Mouse (Mus musculus) erythroid progenitor cell, adult 5-6 weeks (primary cell): ENCODE measurements around the gene Fam189a1. TPM values are rescaled to one million over a fixed set of nuclear protein-coding genes. Genes with fewer than 3 reads are reported as not detected.

Source experiments
- ATAC-seq: replicated peaks from 2 replicates; pipeline ENCODE4 v1.8.0; 2016; ENCODE audit warnings: moderate number of reproducible peaks, mild to moderate bottlenecking, moderate TSS enrichment, inconsistent platforms; ENCODE audit not compliant: poor library complexity, low FRiP score, severe bottlenecking
- total RNA-seq, 2 experiments: library from RNA; stranded (forward) in 1 of 2; stranded (reverse) in 1 of 2; fragments of 150-400 nt in 1 of 2; fragments of 186-747, 209-891 nt in 1 of 2; gene quantifications; 2 replicates each; pipeline versions ENCODE4 v1.2.3 to v1.2.4; 2015 to 2017; ENCODE audit warnings: low replicate concordance in 2 of 2

The Fam189a1 gene
- total RNA-seq, 2 experiments from 2014 or later, result not detected

- no peak for ATAC-seq
Measured at GRCm38 (mm10) chr7:64847366-64847899, 308.9 kb downstream of the Fam189a1 start.

GRCm38 (mm10) chr7:64846061-64846460 lies 310.3 kb downstream of the Fam189a1 start:
- no peak for ATAC-seq

GRCm38 (mm10) chr7:64840946-64841659 lies 315.3 kb downstream of the Fam189a1 start:
- ATAC-seq, result no peak

GRCm38 (mm10) chr7:64840576-64840895 lies 315.8 kb downstream of the Fam189a1 start:
- no peak for ATAC-seq

GRCm38 (mm10) chr7:64839801-64840575 lies 316.4 kb downstream of the Fam189a1 start:
- no peak for ATAC-seq

GRCm38 (mm10) chr7:64839281-64839680 lies 317.1 kb downstream of the Fam189a1 start:
- no peak for ATAC-seq

- no peak for ATAC-seq
Measured at GRCm38 (mm10) chr7:64830214-64830995, 326.0 kb downstream of the Fam189a1 start.

GRCm38 (mm10) chr7:64821081-64821480 lies 335.3 kb downstream of the Fam189a1 start:
- ATAC-seq, result no peak

GRCm38 (mm10) chr7:64819683-64820082 lies 336.7 kb downstream of the Fam189a1 start:
- no peak for ATAC-seq

- no peak for ATAC-seq
Measured at GRCm38 (mm10) chr7:64808876-64809275, 347.5 kb downstream of the Fam189a1 start.

GRCm38 (mm10) chr7:64805100-64805499 lies 351.3 kb downstream of the Fam189a1 start:
- ATAC-seq, result no peak

- no peak for ATAC-seq
Measured at GRCm38 (mm10) chr7:64795554-64795953, 360.8 kb downstream of the Fam189a1 start.

- no peak for ATAC-seq
Measured at GRCm38 (mm10) chr7:64792031-64792430, 364.3 kb downstream of the Fam189a1 start.

- ATAC-seq, result no peak
Measured at GRCm38 (mm10) chr7:64791145-64791544, 365.2 kb downstream of the Fam189a1 start.

- no peak for ATAC-seq
Measured at GRCm38 (mm10) chr7:64785040-64785439, 371.3 kb downstream of the Fam189a1 start.

GRCm38 (mm10) chr7:64779501-64779900 lies 376.9 kb downstream of the Fam189a1 start:
- no peak for ATAC-seq

- no peak for ATAC-seq
Measured at GRCm38 (mm10) chr7:64776708-64777489, 379.5 kb downstream of the Fam189a1 start.

- ATAC-seq, result no peak
Measured at GRCm38 (mm10) chr7:64773465-64773864, 382.9 kb downstream of the Fam189a1 start.

- no peak for ATAC-seq
Measured at GRCm38 (mm10) chr7:64770779-64771390, 385.5 kb downstream of the Fam189a1 start.
